In genomic region chr9:108991428-108992084, GRCm38 (mm10) we compare ENCODE assay signal across 8 mouse cellular contexts. TPM values are rescaled to one million over a fixed set of nuclear protein-coding genes. Genes with fewer than 3 reads are reported as not detected.
A peak's percentile ranks its signal among the peaks of the same experiment; 100 is the strongest.
DNase-seq lines count a peak whose midpoint lies in the region; ATAC-seq and TF ChIP-seq lines count a peak whose summit lies in the region.

Pfkfb4 (plus strand) TSS chr9:108991778.

- peak; percentile 93 for ATAC-seq in G1E (ENCODE audit: extremely low read depth, insufficient number of reproducible peaks, low FRiP score, poor library complexity, severe bottlenecking)
- peak; percentile 96 for ATAC-seq in forebrain, embryonic 16.5 days
- ATAC-seq in lung, embryonic 14.5 days (ENCODE audit: insufficient read depth): peak; percentile 97

- intact Hi-C loops in heart, postnatal 36 days (cut with DNase I): no loop called here

- H3K36me3 ChIP-seq in G1E (replicated peaks): peaks cover 5% of the 10 kb centered on the region
- no peaks in the 10 kb centered on the region for H3K36me3 ChIP-seq in forebrain, embryonic 16.5 days (ENCODE audit: control insufficient read depth, insufficient read depth)
- no peaks in the 10 kb centered on the region for H3K36me3 ChIP-seq in lung, embryonic 14.5 days (ENCODE audit: insufficient read depth)
- H3K36me3 ChIP-seq in thymus, adult 2 months (ENCODE audit: control insufficient read depth, insufficient read depth, low read length): no peaks in the 10 kb centered on the region

- no peak for TF ChIP-seq CTCF in G1E (IDR thresholded peaks at IDR 0.05; ENCODE audit: low read depth, low read length)
- no peak for TF ChIP-seq CTCF in layer of hippocampus, adult 2 months (conservative IDR thresholded peaks at IDR 0.05)
- TF ChIP-seq CTCF in lung, embryonic 14.5 days (IDR thresholded peaks at IDR 0.05; ENCODE audit: low read depth): no peak
- no peak for TF ChIP-seq CTCF in olfactory bulb, adult 2 months (IDR thresholded peaks at IDR 0.05; ENCODE audit: insufficient read depth, low read depth, low read length)
- 0 out of 2 replicates have a peak, but pooled peaks have one; percentile 17 for TF ChIP-seq CTCF in thymus, adult 2 months (IDR thresholded peaks at IDR 0.05; ENCODE audit: borderline replicate concordance, control insufficient read depth, extremely low read depth, insufficient read depth, low read length, poor library complexity)

- peak; percentile 93 for DNase-seq in G1E (ENCODE audit: low spot score)
- peak; percentile 89 to 95 for DNase-seq in cerebellum, adult 18-20 months
- peak; percentile 90 to 91 for DNase-seq in heart, postnatal 36 days
- DNase-seq in layer of hippocampus, adult 2 months (ENCODE audit: low spot score in 2 of 2): peak; percentile 84 to 96
- peak; percentile 100 for DNase-seq in lung, embryonic 14.5 days
- DNase-seq in thymus, adult 2 months: peak; percentile 93

- H3K9ac ChIP-seq in forebrain, embryonic 16.5 days (replicated peaks; ENCODE audit: low read depth, low read length): peak within 1 kb of the TSS; percentile 68
- H3K9ac ChIP-seq in lung, embryonic 14.5 days: peak within 1 kb of the TSS; percentile 54

- no peaks in the 10 kb centered on the region; the same call in 1 of the 2 replicates for H3K27me3 ChIP-seq in G1E (ENCODE audit: insufficient read depth, low read length)
- no peaks in the 10 kb centered on the region for H3K27me3 ChIP-seq in forebrain, embryonic 16.5 days (replicated peaks; ENCODE audit: control insufficient read depth, insufficient read depth, low read length)
- H3K27me3 ChIP-seq in lung, embryonic 14.5 days (ENCODE audit: insufficient read depth, low read length): no peaks in the 10 kb centered on the region
- no peaks in the 10 kb centered on the region for H3K27me3 ChIP-seq in thymus, adult 2 months (ENCODE audit: control insufficient read depth, insufficient read depth, low read length)

- TF ChIP-seq POLR2A in olfactory bulb, adult 2 months (IDR thresholded peaks at IDR 0.05; ENCODE audit: insufficient read depth, low read depth, low read length): peak; percentile 62
- TF ChIP-seq POLR2A in thymus, adult 2 months (IDR thresholded peaks at IDR 0.05; ENCODE audit: control insufficient read depth, extremely low read depth, insufficient read depth, low read length, poor library complexity): peak; percentile 61; the same call in 1 of the 2 replicates

- H3K4me3 ChIP-seq in G1E (ENCODE audit: low read depth, low read length): peak within 1 kb of the TSS; percentile 76
- peak within 1 kb of the TSS; percentile 62 for H3K4me3 ChIP-seq in forebrain, embryonic 16.5 days (replicated peaks; ENCODE audit: low read length)
- peak within 1 kb of the TSS; percentile 68 for H3K4me3 ChIP-seq in layer of hippocampus, adult 2 months
- H3K4me3 ChIP-seq in lung, embryonic 14.5 days (ENCODE audit: low read depth, low read length): peak within 1 kb of the TSS; percentile 55
- peak within 1 kb of the TSS; percentile 60 for H3K4me3 ChIP-seq in olfactory bulb, adult 2 months (ENCODE audit: insufficient read depth, low read depth, low read length)
- peak within 1 kb of the TSS; percentile 70 for H3K4me3 ChIP-seq in thymus, adult 2 months (ENCODE audit: control insufficient read depth, insufficient read depth, low read length)

- H3K27ac ChIP-seq in forebrain, embryonic 16.5 days (ENCODE audit: low read length): peak within 1 kb of the TSS; percentile 68
- peak within 1 kb of the TSS; percentile 90 for H3K27ac ChIP-seq in layer of hippocampus, adult 2 months
- H3K27ac ChIP-seq in lung, embryonic 14.5 days (ENCODE audit: low read depth): peak within 1 kb of the TSS; percentile 88
- H3K27ac ChIP-seq in olfactory bulb, adult 2 months (ENCODE audit: insufficient read depth, low read depth, low read length): peak within 1 kb of the TSS; percentile 77
- H3K27ac ChIP-seq in thymus, adult 2 months (ENCODE audit: control insufficient read depth, insufficient read depth, low read length): peak within 1 kb of the TSS; percentile 60; the same call in 1 of the 2 replicates

- WGBS in forebrain, embryonic 16.5 days: 2% methylated on average over 31 of the region's 31 CpGs
- 1% methylated on average over 31 of the region's 31 CpGs for WGBS in lung, embryonic 14.5 days
- WGBS in olfactory bulb, adult 2 months: 2% methylated on average over 31 of the region's 31 CpGs
- WGBS in thymus, adult 2 months: 3% methylated on average over 31 of the region's 31 CpGs

- H3K9me3 ChIP-seq in G1E (replicated peaks): no peaks in the 10 kb centered on the region
- H3K9me3 ChIP-seq in forebrain, embryonic 16.5 days (ENCODE audit: control insufficient read depth, low read length): no peaks in the 10 kb centered on the region
- H3K9me3 ChIP-seq in lung, embryonic 14.5 days (ENCODE audit: low read depth, low read length): no peaks in the 10 kb centered on the region

- peak within 1 kb of the TSS; percentile 75 for H3K4me2 ChIP-seq in forebrain, embryonic 16.5 days (ENCODE audit: low read length)
- peak within 1 kb of the TSS; percentile 91 for H3K4me2 ChIP-seq in lung, embryonic 14.5 days

- peaks cover 83% of the 10 kb centered on the region for H3K4me1 ChIP-seq in G1E (ENCODE audit: insufficient read depth, low read depth, low read length)
- H3K4me1 ChIP-seq in forebrain, embryonic 16.5 days (replicated peaks; ENCODE audit: control insufficient read depth, insufficient read depth, low read length): peaks cover 13% of the 10 kb centered on the region
- H3K4me1 ChIP-seq in lung, embryonic 14.5 days (ENCODE audit: insufficient read depth): peaks cover 14% of the 10 kb centered on the region; the same call in 1 of the 2 replicates
- peaks cover 21% of the 10 kb centered on the region for H3K4me1 ChIP-seq in olfactory bulb, adult 2 months (ENCODE audit: control insufficient read depth, insufficient read depth, low read length)
- peaks cover 23% of the 10 kb centered on the region for H3K4me1 ChIP-seq in thymus, adult 2 months (replicated peaks; ENCODE audit: control insufficient read depth, insufficient read depth, low read length)

RNA-seq across cellular contexts. Expression of gene Pfkfb4, which starts in this region (rescaled TPM):
- total RNA-seq in G1E (2014; fragmentation: Nextera tagmentation) (7.1 and 10.0 TPM in 2 replicates), G1E (2017) (9.1 and 9.3 TPM in 2 replicates)
- 1.7 and 4.1 TPM in 2 replicates for polyA plus RNA-seq in G1E (2012)
- polyA plus RNA-seq in forebrain, embryonic 16.5 days (2015; fragmentation: Nextera tagmentation; extraction: Ambion mirVana): 27.0 and 34.0 TPM in 2 replicates
- 1 to 10 TPM; 2.3 to 2.4 TPM for total RNA-seq in heart, postnatal 36 days (2021)
- 10 to 100 TPM; 10.9 to 11.8 TPM for total RNA-seq in layer of hippocampus, adult 2 months (2021)
- 7.6 and 9.7 TPM in 2 replicates for polyA plus RNA-seq in lung, embryonic 14.5 days (2014; fragmentation: Nextera tagmentation; extraction: Ambion mirVana)
- polyA plus RNA-seq in olfactory bulb, adult 2 months (2012; ENCODE audit: insufficient read depth, insufficient read length, low replicate concordance, missing spikeins): not detected in 2 replicates
- 13.4 and 15.1 TPM in 2 replicates for polyA plus RNA-seq in thymus, adult 2 months (2012; rRNA removed)

Comparison
In these comparisons a context has a peak if more than half of its experiments do, and no peak if none do; other contexts are left out.
1. Peak in every context shown above with its lines: DNase-seq, ATAC-seq, H3K4me3 ChIP-seq and H3K27ac ChIP-seq.